Mouse (Mus musculus) olfactory bulb, adult 2 months (tissue): ENCODE data around the gene Hadhb.

Source experiments
- CTCF ChIP-seq: fragments of 200-500 bp; IDR thresholded peaks from 2 replicates; pipeline ENCODE4 v1.5.1; 2012; ENCODE audit warnings: low read depth, mild to moderate bottlenecking, low read length, moderate library complexity; ENCODE audit not compliant: insufficient read depth
- POLR2A ChIP-seq: fragments of 200-500 bp; IDR thresholded peaks from 2 replicates; pipeline ENCODE4 v1.6.1; 2012; ENCODE audit warnings: mild to moderate bottlenecking, low read depth, low read length, moderate library complexity; ENCODE audit not compliant: insufficient read depth

- TF ChIP-seq CTCF = no peak
- no peak for TF ChIP-seq POLR2A
Measured at GRCm38 (mm10) chr5:30122481-30122880, 32.6 kb upstream of the Hadhb start.
